Mouse (Mus musculus): ENCODE measurements at regions not wholly inside any gene's neighbourhood (a gene's known extent, or its start where the extent isn't known, plus 50 kb on each side); places are given as distances from the start of the nearest gene placed in this dataset.

- H3K4me3 ChIP-seq (replicated peaks; ENCODE audit: control insufficient read depth, low read depth, low read length) = no peak overlapping the region
- H3K27ac ChIP-seq (ENCODE audit: control insufficient read depth, insufficient read depth, low read depth, low read length, poor library complexity) = no peak overlapping the region
- H3K4me1 ChIP-seq (ENCODE audit: control insufficient read depth, insufficient read depth, low read length) = no peaks in the 10 kb centered on the region
- TF ChIP-seq CTCF (IDR thresholded peaks at IDR 0.05; ENCODE audit: control insufficient read depth, insufficient read depth, low read length) (no peak), POLR2A (IDR thresholded peaks at IDR 0.05; ENCODE audit: borderline replicate concordance, control insufficient read depth, low read depth, low read length) (no peak)
These were observed 603.5 kb upstream of the Gje1 start for GRCm38 (mm10) chr10:15321480-15321879.

GRCm38 (mm10) chr10:15317017-15317607 is 599.1 kb upstream of the Gje1 start:
- H3K27ac ChIP-seq (ENCODE audit: control insufficient read depth, insufficient read depth, low read depth, low read length, poor library complexity) = no peak overlapping the region
- no peak overlapping the region for H3K4me3 ChIP-seq (replicated peaks; ENCODE audit: control insufficient read depth, low read depth, low read length)
- TF ChIP-seq POLR2A (IDR thresholded peaks at IDR 0.05; ENCODE audit: borderline replicate concordance, control insufficient read depth, low read depth, low read length) (no peak), CTCF (IDR thresholded peaks at IDR 0.05; ENCODE audit: control insufficient read depth, insufficient read depth, low read length) (no peak)
- WGBS = 69% methylated on average over 2 of the region's 2 CpGs
- no peaks in the 10 kb centered on the region for H3K4me1 ChIP-seq (ENCODE audit: control insufficient read depth, insufficient read depth, low read length)

- Histone ChIP-seq H3K27ac (ENCODE audit: control insufficient read depth, insufficient read depth, low read depth, low read length, poor library complexity) (no peak overlapping the region), H3K4me3 (replicated peaks; ENCODE audit: control insufficient read depth, low read depth, low read length) (no peak overlapping the region), H3K4me1 (ENCODE audit: control insufficient read depth, insufficient read depth, low read length) (no peaks in the 10 kb centered on the region)
- TF ChIP-seq POLR2A (IDR thresholded peaks at IDR 0.05; ENCODE audit: borderline replicate concordance, control insufficient read depth, low read depth, low read length) = no peak
- TF ChIP-seq CTCF (IDR thresholded peaks at IDR 0.05; ENCODE audit: control insufficient read depth, insufficient read depth, low read length) = no peak
- 25% methylated on average over 2 of the region's 2 CpGs for WGBS
These were observed 592.6 kb upstream of the Gje1 start for GRCm38 (mm10) chr10:15310650-15311049.

- WGBS = 67% methylated on average over 3 of the region's 3 CpGs
- Histone ChIP-seq H3K27ac (ENCODE audit: control insufficient read depth, insufficient read depth, low read depth, low read length, poor library complexity) (no peak overlapping the region), H3K4me3 (replicated peaks; ENCODE audit: control insufficient read depth, low read depth, low read length) (no peak overlapping the region), H3K4me1 (ENCODE audit: control insufficient read depth, insufficient read depth, low read length) (no peaks in the 10 kb centered on the region)
- TF ChIP-seq POLR2A (IDR thresholded peaks at IDR 0.05; ENCODE audit: borderline replicate concordance, control insufficient read depth, low read depth, low read length) (no peak), CTCF (IDR thresholded peaks at IDR 0.05; ENCODE audit: control insufficient read depth, insufficient read depth, low read length) (no peak)
These were observed 587.9 kb upstream of the Gje1 start for GRCm38 (mm10) chr10:15305811-15306473.

GRCm38 (mm10) chr10:15300199-15301085 is 582.4 kb upstream of the Gje1 start:
- no peak overlapping the region for H3K4me3 ChIP-seq (replicated peaks; ENCODE audit: control insufficient read depth, low read depth, low read length)
- H3K4me1 ChIP-seq (ENCODE audit: control insufficient read depth, insufficient read depth, low read length) = no peaks in the 10 kb centered on the region
- 22% methylated on average over 8 of the region's 8 CpGs for WGBS
- no peak overlapping the region for H3K27ac ChIP-seq (ENCODE audit: control insufficient read depth, insufficient read depth, low read depth, low read length, poor library complexity)
- peak; percentile 74 for TF ChIP-seq CTCF (IDR thresholded peaks at IDR 0.05; ENCODE audit: control insufficient read depth, insufficient read depth, low read length)
- no peak for TF ChIP-seq POLR2A (IDR thresholded peaks at IDR 0.05; ENCODE audit: borderline replicate concordance, control insufficient read depth, low read depth, low read length)

- Histone ChIP-seq H3K4me1 (ENCODE audit: control insufficient read depth, insufficient read depth, low read length) (no peaks in the 10 kb centered on the region), H3K27ac (ENCODE audit: control insufficient read depth, insufficient read depth, low read depth, low read length, poor library complexity) (no peak overlapping the region), H3K4me3 (replicated peaks; ENCODE audit: control insufficient read depth, low read depth, low read length) (no peak overlapping the region)
- TF ChIP-seq CTCF (IDR thresholded peaks at IDR 0.05; ENCODE audit: control insufficient read depth, insufficient read depth, low read length) = no peak
- no peak for TF ChIP-seq POLR2A (IDR thresholded peaks at IDR 0.05; ENCODE audit: borderline replicate concordance, control insufficient read depth, low read depth, low read length)
- 55% methylated on average over 11 of the region's 11 CpGs for WGBS
These were observed 581.6 kb upstream of the Gje1 start for GRCm38 (mm10) chr10:15299331-15300198.

- WGBS = 81% methylated on average over 2 of the region's 2 CpGs
- Histone ChIP-seq H3K4me3 (replicated peaks; ENCODE audit: control insufficient read depth, low read depth, low read length) (no peak overlapping the region), H3K27ac (ENCODE audit: control insufficient read depth, insufficient read depth, low read depth, low read length, poor library complexity) (no peak overlapping the region), H3K4me1 (ENCODE audit: control insufficient read depth, insufficient read depth, low read length) (no peaks in the 10 kb centered on the region)
- TF ChIP-seq CTCF (IDR thresholded peaks at IDR 0.05; ENCODE audit: control insufficient read depth, insufficient read depth, low read length) (no peak), POLR2A (IDR thresholded peaks at IDR 0.05; ENCODE audit: borderline replicate concordance, control insufficient read depth, low read depth, low read length) (no peak)
These were observed 579.2 kb upstream of the Gje1 start for GRCm38 (mm10) chr10:15297257-15297656.
